Mouse (Mus musculus): ENCODE results near the gene Hydin. TPM values are rescaled to one million over a fixed set of nuclear protein-coding genes. Genes with fewer than 3 reads are reported as not detected.

The Hydin gene
- polyA plus RNA-seq, 1 experiment = not detected

GRCm38 (mm10) chr8:110265796-110266305, 926 bp upstream of the Hydin start:
- Histone ChIP-seq H3K4me3 (ENCODE audit: insufficient read depth, low read length) (no peak overlapping the region), H3K27ac (ENCODE audit: insufficient read depth, low read length) (no peak overlapping the region), H3K4me1 (ENCODE audit: control insufficient read depth, insufficient read depth, low read length) (no peaks in the 10 kb centered on the region)
- TF ChIP-seq CTCF (IDR thresholded peaks at IDR 0.05; ENCODE audit: borderline replicate concordance, insufficient read depth, low read length) (no peak), POLR2A (IDR thresholded peaks at IDR 0.05; ENCODE audit: low read depth, low read length) (no peak)

GRCm38 (mm10) chr8:110267268-110267667, 491 bp downstream of the Hydin start:
- TF ChIP-seq POLR2A (IDR thresholded peaks at IDR 0.05; ENCODE audit: low read depth, low read length) (no peak), CTCF (IDR thresholded peaks at IDR 0.05; ENCODE audit: borderline replicate concordance, insufficient read depth, low read length) (no peak)
- Histone ChIP-seq H3K27ac (ENCODE audit: insufficient read depth, low read length) (no peak overlapping the region), H3K4me3 (ENCODE audit: insufficient read depth, low read length) (peak overlapping the region; percentile 22)

GRCm38 (mm10) chr8:110270659-110271058, 3.9 kb downstream of the Hydin start:
- H3K4me3 ChIP-seq (ENCODE audit: insufficient read depth, low read length) = no peak overlapping the region
- H3K27ac ChIP-seq (ENCODE audit: insufficient read depth, low read length) = no peak overlapping the region
- H3K4me1 ChIP-seq (ENCODE audit: control insufficient read depth, insufficient read depth, low read length) = no peaks in the 10 kb centered on the region
- TF ChIP-seq POLR2A (IDR thresholded peaks at IDR 0.05; ENCODE audit: low read depth, low read length) = no peak
- no peak for TF ChIP-seq CTCF (IDR thresholded peaks at IDR 0.05; ENCODE audit: borderline replicate concordance, insufficient read depth, low read length)

More at GRCm38 (mm10) chr8:110267268-110267667, 491 bp downstream of the Hydin start:
- no peaks in the 10 kb centered on the region for H3K4me1 ChIP-seq (ENCODE audit: control insufficient read depth, insufficient read depth, low read length)

- TF ChIP-seq CTCF (IDR thresholded peaks at IDR 0.05; ENCODE audit: borderline replicate concordance, insufficient read depth, low read length) = no peak
- TF ChIP-seq POLR2A (IDR thresholded peaks at IDR 0.05; ENCODE audit: low read depth, low read length) = no peak
Measured at GRCm38 (mm10) chr8:110273394-110273793, 6.6 kb downstream of the Hydin start.

GRCm38 (mm10) chr8:110275465-110276258, 8.9 kb downstream of the Hydin start:
- Histone ChIP-seq H3K4me3 (ENCODE audit: insufficient read depth, low read length) (no peak overlapping the region), H3K27ac (ENCODE audit: insufficient read depth, low read length) (no peak overlapping the region), H3K4me1 (ENCODE audit: control insufficient read depth, insufficient read depth, low read length) (no peaks in the 10 kb centered on the region)
- TF ChIP-seq CTCF (IDR thresholded peaks at IDR 0.05; ENCODE audit: borderline replicate concordance, insufficient read depth, low read length) = no peak
- TF ChIP-seq POLR2A (IDR thresholded peaks at IDR 0.05; ENCODE audit: low read depth, low read length) = no peak

More at GRCm38 (mm10) chr8:110273394-110273793, 6.6 kb downstream of the Hydin start:
- Histone ChIP-seq H3K27ac (ENCODE audit: insufficient read depth, low read length) (no peak overlapping the region), H3K4me3 (ENCODE audit: insufficient read depth, low read length) (no peak overlapping the region), H3K4me1 (ENCODE audit: control insufficient read depth, insufficient read depth, low read length) (no peaks in the 10 kb centered on the region)

- H3K4me1 ChIP-seq (ENCODE audit: control insufficient read depth, insufficient read depth, low read length) = no peaks in the 10 kb centered on the region
- no peak overlapping the region for H3K27ac ChIP-seq (ENCODE audit: insufficient read depth, low read length)
- TF ChIP-seq CTCF (IDR thresholded peaks at IDR 0.05; ENCODE audit: borderline replicate concordance, insufficient read depth, low read length) = no peak
- TF ChIP-seq POLR2A (IDR thresholded peaks at IDR 0.05; ENCODE audit: low read depth, low read length) = no peak
- no peak overlapping the region for H3K4me3 ChIP-seq (ENCODE audit: insufficient read depth, low read length)
Measured at GRCm38 (mm10) chr8:110276259-110276560, 9.4 kb downstream of the Hydin start.

- H3K4me1 ChIP-seq (ENCODE audit: control insufficient read depth, insufficient read depth, low read length) = no peaks in the 10 kb centered on the region
- no peak overlapping the region for H3K4me3 ChIP-seq (ENCODE audit: insufficient read depth, low read length)
- H3K27ac ChIP-seq (ENCODE audit: insufficient read depth, low read length) = no peak overlapping the region
- TF ChIP-seq POLR2A (IDR thresholded peaks at IDR 0.05; ENCODE audit: low read depth, low read length) (no peak), CTCF (IDR thresholded peaks at IDR 0.05; ENCODE audit: borderline replicate concordance, insufficient read depth, low read length) (no peak)
Measured at GRCm38 (mm10) chr8:110312715-110313114, 45.9 kb downstream of the Hydin start.

- no peak overlapping the region for H3K27ac ChIP-seq (ENCODE audit: insufficient read depth, low read length)
- no peaks in the 10 kb centered on the region for H3K4me1 ChIP-seq (ENCODE audit: control insufficient read depth, insufficient read depth, low read length)
- no peak overlapping the region for H3K4me3 ChIP-seq (ENCODE audit: insufficient read depth, low read length)
- TF ChIP-seq CTCF (IDR thresholded peaks at IDR 0.05; ENCODE audit: borderline replicate concordance, insufficient read depth, low read length) (no peak), POLR2A (IDR thresholded peaks at IDR 0.05; ENCODE audit: low read depth, low read length) (no peak)
Measured at GRCm38 (mm10) chr8:110315826-110316225, 49.0 kb downstream of the Hydin start.

GRCm38 (mm10) chr8:110319586-110319985, 52.8 kb downstream of the Hydin start:
- no peak overlapping the region for H3K4me3 ChIP-seq (ENCODE audit: insufficient read depth, low read length)
- TF ChIP-seq CTCF (IDR thresholded peaks at IDR 0.05; ENCODE audit: borderline replicate concordance, insufficient read depth, low read length) (no peak), POLR2A (IDR thresholded peaks at IDR 0.05; ENCODE audit: low read depth, low read length) (no peak)
- H3K27ac ChIP-seq (ENCODE audit: insufficient read depth, low read length) = no peak overlapping the region
- H3K4me1 ChIP-seq (ENCODE audit: control insufficient read depth, insufficient read depth, low read length) = peaks cover 3% of the 10 kb centered on the region

- Histone ChIP-seq H3K4me3 (ENCODE audit: insufficient read depth, low read length) (no peak overlapping the region), H3K27ac (ENCODE audit: insufficient read depth, low read length) (no peak overlapping the region), H3K4me1 (ENCODE audit: control insufficient read depth, insufficient read depth, low read length) (peaks cover 3% of the 10 kb centered on the region)
- TF ChIP-seq POLR2A (IDR thresholded peaks at IDR 0.05; ENCODE audit: low read depth, low read length) (no peak), CTCF (IDR thresholded peaks at IDR 0.05; ENCODE audit: borderline replicate concordance, insufficient read depth, low read length) (no peak)
Measured at GRCm38 (mm10) chr8:110321446-110321845, 54.7 kb downstream of the Hydin start.

Data from embryonic fibroblast, embryonic 13.5 days (primary cell).